ENCODE assay signal across 18 mouse cellular contexts in genomic region chr3:28372459-28372858, GRCm38 (mm10).
"Had no signal": no experiment of that assay in that cellular context is flagged by ENCODE, and none has a peak within 500 bp of the region (broad histone marks: within the 10 kb centered on the region; RNA-seq: fewer than 3 reads in every experiment).

No protein-coding gene starts in this region.

- DNase-seq: kidney, adult 11 months; kidney, adult 8-10 months; kidney, postnatal 10 days; kidney, postnatal 36 days; layer of hippocampus, postnatal 36 days; liver, embryonic 13.5 days; lung, embryonic 14.5 days; lung, postnatal 10 days; midbrain, embryonic 14.5 days; right cerebral cortex, adult 18-20 months; right cerebral cortex, postnatal 14 days; right cerebral cortex, postnatal 4 days; thymus, adult 2 months; thymus, postnatal 14 days; thymus, postnatal 4 days had no signal

- H3K27me3 ChIP-seq: kidney, embryonic 15.5 days; liver, embryonic 13.5 days had no signal

- H3K4me1 ChIP-seq: kidney, embryonic 15.5 days; liver, embryonic 13.5 days had no signal

- H3K4me3 ChIP-seq: kidney, embryonic 15.5 days; left cerebral cortex, adult 2 months; liver, embryonic 13.5 days had no signal

- H3K27ac ChIP-seq: kidney, embryonic 15.5 days; left cerebral cortex, adult 2 months; liver, embryonic 13.5 days; stomach, postnatal 0 days had no signal
